Mouse (Mus musculus): ENCODE results near the gene Zfp128. TPM values are rescaled to one million over a fixed set of nuclear protein-coding genes. Genes with fewer than 3 reads are reported as not detected.
"Not testable (repeated sequence)": the region's sequence is repeated elsewhere in the genome, so short reads cannot be mapped to it uniquely, and the experiment has no call there.

The Zfp128 gene
- polyA plus RNA-seq, 1 experiment from 2014 or later = 7.1 TPM

DNA sequence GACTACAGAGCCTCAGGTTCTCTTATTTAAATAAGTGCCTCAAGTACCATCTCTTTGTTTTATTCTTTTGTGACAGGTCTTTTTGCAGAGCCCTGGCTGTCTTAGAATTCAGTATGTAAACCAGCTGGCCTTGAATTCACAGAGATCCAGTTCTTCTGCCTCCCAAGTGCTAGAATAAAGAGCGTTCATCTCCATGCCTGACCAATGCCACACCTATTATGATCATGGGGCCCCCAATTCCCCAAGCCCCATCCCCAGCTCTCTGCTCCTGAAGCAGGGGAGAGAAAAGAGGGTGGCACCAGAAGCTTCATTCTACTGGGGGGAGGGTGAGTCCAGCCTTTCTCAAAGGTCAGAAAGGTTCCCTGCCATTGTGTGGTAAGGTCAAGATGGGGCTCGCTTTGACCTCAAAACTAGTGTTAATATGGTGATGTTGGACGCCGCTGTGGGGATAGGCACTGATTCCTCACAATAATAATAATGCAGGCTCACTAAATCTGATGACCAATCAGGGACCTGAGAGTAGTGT is 52.7 kb downstream of the Zfp128 start:
- WGBS = 42% methylated on average over 4 of the region's 4 CpGs
- Histone ChIP-seq H3K27me3 (replicated peaks; ENCODE audit: control insufficient read depth, insufficient read depth, low read length) (no peaks in the 10 kb centered on the region), H3K27ac (ENCODE audit: low read depth, low read length) (no peak overlapping the region), H3K9me3 (ENCODE audit: control insufficient read depth, low read length) (no peaks in the 10 kb centered on the region), H3K4me2 (ENCODE audit: low read length) (no peak overlapping the region), H3K4me1 (ENCODE audit: control insufficient read depth, insufficient read depth, low read depth, low read length) (no peaks in the 10 kb centered on the region), H3K36me3 (ENCODE audit: control insufficient read depth, insufficient read depth, low read length) (no peaks in the 10 kb centered on the region), H3K9ac (ENCODE audit: low read depth, low read length) (no peak overlapping the region), H3K4me3 (ENCODE audit: low read length) (no peak overlapping the region)
- no peak for ATAC-seq

GRCm38 (mm10) chr7:12934808-12935207 is 53.8 kb downstream of the Zfp128 start:
- Histone ChIP-seq H3K27me3 (replicated peaks; ENCODE audit: control insufficient read depth, insufficient read depth, low read length) (no peaks in the 10 kb centered on the region), H3K27ac (ENCODE audit: low read depth, low read length) (no peak overlapping the region), H3K4me1 (ENCODE audit: control insufficient read depth, insufficient read depth, low read depth, low read length) (no peaks in the 10 kb centered on the region), H3K9ac (ENCODE audit: low read depth, low read length) (no peak overlapping the region), H3K9me3 (ENCODE audit: control insufficient read depth, low read length) (no peaks in the 10 kb centered on the region), H3K4me2 (ENCODE audit: low read length) (no peak overlapping the region), H3K36me3 (ENCODE audit: control insufficient read depth, insufficient read depth, low read length) (no peaks in the 10 kb centered on the region), H3K4me3 (ENCODE audit: low read length) (no peak overlapping the region)
- ATAC-seq = no peak
- 94% methylated on average over 3 of the region's 3 CpGs for WGBS

GRCm38 (mm10) chr7:12937254-12937803 is 56.4 kb downstream of the Zfp128 start:
- not testable (repeated sequence) for H3K4me1 ChIP-seq (ENCODE audit: control insufficient read depth, insufficient read depth, low read depth, low read length); H3K4me3 ChIP-seq (ENCODE audit: low read length); H3K9me3 ChIP-seq (ENCODE audit: control insufficient read depth, low read length); H3K27me3 ChIP-seq (replicated peaks; ENCODE audit: control insufficient read depth, insufficient read depth, low read length); H3K4me2 ChIP-seq (ENCODE audit: low read length); ATAC-seq; H3K27ac ChIP-seq (ENCODE audit: low read depth, low read length); H3K9ac ChIP-seq (ENCODE audit: low read depth, low read length); H3K36me3 ChIP-seq (ENCODE audit: control insufficient read depth, insufficient read depth, low read length)
- WGBS = 84% methylated on average over 4 of the region's 4 CpGs

- no peak overlapping the region for H3K27ac ChIP-seq (ENCODE audit: low read depth, low read length)
Measured at GRCm38 (mm10) chr7:12940599-12940998, 59.6 kb downstream of the Zfp128 start.

More at GRCm38 (mm10) chr7:12940599-12940998, 59.6 kb downstream of the Zfp128 start:
- no peaks in the 10 kb centered on the region for H3K36me3 ChIP-seq (ENCODE audit: control insufficient read depth, insufficient read depth, low read length)
- H3K4me3 ChIP-seq (ENCODE audit: low read length) = no peak overlapping the region
- H3K27me3 ChIP-seq (replicated peaks; ENCODE audit: control insufficient read depth, insufficient read depth, low read length) = no peaks in the 10 kb centered on the region
- no peak overlapping the region for H3K4me2 ChIP-seq (ENCODE audit: low read length)
- WGBS = 85% methylated on average over 4 of the region's 4 CpGs
- no peak overlapping the region for H3K9ac ChIP-seq (ENCODE audit: low read depth, low read length)
- no peak for ATAC-seq
- no peaks in the 10 kb centered on the region for H3K4me1 ChIP-seq (ENCODE audit: control insufficient read depth, insufficient read depth, low read depth, low read length)
- no peaks in the 10 kb centered on the region for H3K9me3 ChIP-seq (ENCODE audit: control insufficient read depth, low read length)

Other genes with a start within 250 kb of the Zfp128 start
- gene Vmn2r54, start 240.9 kb upstream of the Zfp128 start, polyA plus RNA-seq (2015; fragmentation: Nextera tagmentation; extraction: Ambion mirVana) = not detected in 2 replicates
- not detected in 2 replicates for gene Vmn2r55, start 196.2 kb upstream of the Zfp128 start, polyA plus RNA-seq (2015; fragmentation: Nextera tagmentation; extraction: Ambion mirVana)
- 0.03 TPM in 1 of 2 replicates, not detected in the other for gene Vmn2r56, start 146.2 kb upstream of the Zfp128 start, polyA plus RNA-seq (2015; fragmentation: Nextera tagmentation; extraction: Ambion mirVana)
- gene Zscan18, start 77.5 kb upstream of the Zfp128 start, polyA plus RNA-seq (2015; fragmentation: Nextera tagmentation; extraction: Ambion mirVana) = 35.3 and 36.2 TPM in 2 replicates
- gene Zfp329, start 62.3 kb upstream of the Zfp128 start, polyA plus RNA-seq (2015; fragmentation: Nextera tagmentation; extraction: Ambion mirVana) = 23.8 and 31.0 TPM in 2 replicates
- 24.7 and 30.6 TPM in 2 replicates for gene Zfp110, start 46.4 kb upstream of the Zfp128 start, polyA plus RNA-seq (2015; fragmentation: Nextera tagmentation; extraction: Ambion mirVana)
- gene Zscan22, start 16.6 kb downstream of the Zfp128 start, polyA plus RNA-seq (2015; fragmentation: Nextera tagmentation; extraction: Ambion mirVana) = 10.4 and 13.1 TPM in 2 replicates
- gene Rps5, start 41.1 kb downstream of the Zfp128 start, polyA plus RNA-seq (2015; fragmentation: Nextera tagmentation; extraction: Ambion mirVana) = 564 and 566 TPM in 2 replicates
- gene Rnf225, start 46.2 kb downstream of the Zfp128 start, polyA plus RNA-seq (2015; fragmentation: Nextera tagmentation; extraction: Ambion mirVana) = 1.2 and 1.3 TPM in 2 replicates
- 11.9 and 13.5 TPM in 2 replicates for gene Zfp324, start 84.7 kb downstream of the Zfp128 start, polyA plus RNA-seq (2015; fragmentation: Nextera tagmentation; extraction: Ambion mirVana)
- 11.9 and 12.4 TPM in 2 replicates for gene Zfp446, start 96.7 kb downstream of the Zfp128 start, polyA plus RNA-seq (2015; fragmentation: Nextera tagmentation; extraction: Ambion mirVana)
- gene Slc27a5, start 117.0 kb downstream of the Zfp128 start, polyA plus RNA-seq (2015; fragmentation: Nextera tagmentation; extraction: Ambion mirVana) = 0.38 and 0.46 TPM in 2 replicates
- 165 and 195 TPM in 2 replicates for gene Trim28, start 117.9 kb downstream of the Zfp128 start, polyA plus RNA-seq (2015; fragmentation: Nextera tagmentation; extraction: Ambion mirVana)
- 38.3 and 41.4 TPM in 2 replicates for gene Zbtb45, start 128.9 kb downstream of the Zfp128 start, polyA plus RNA-seq (2015; fragmentation: Nextera tagmentation; extraction: Ambion mirVana)
- 174 TPM in 2 replicates for gene Chmp2a, start 153.6 kb downstream of the Zfp128 start, polyA plus RNA-seq (2015; fragmentation: Nextera tagmentation; extraction: Ambion mirVana)
- gene Ube2m, start 157.1 kb downstream of the Zfp128 start, polyA plus RNA-seq (2015; fragmentation: Nextera tagmentation; extraction: Ambion mirVana) = 41.3 and 64.6 TPM in 2 replicates
- 9.3 and 9.7 TPM in 2 replicates for gene Mzf1, start 173.6 kb downstream of the Zfp128 start, polyA plus RNA-seq (2015; fragmentation: Nextera tagmentation; extraction: Ambion mirVana)
- 0.34 TPM in 2 replicates for gene Vmn1r85, start 214.0 kb downstream of the Zfp128 start, polyA plus RNA-seq (2015; fragmentation: Nextera tagmentation; extraction: Ambion mirVana)
- gene Vmn1r86, start 238.7 kb downstream of the Zfp128 start, polyA plus RNA-seq (2015; fragmentation: Nextera tagmentation; extraction: Ambion mirVana) = not detected in 2 replicates